Mouse (Mus musculus) kidney, postnatal 14 days (tissue): Measurements from ENCODE around the gene Rabif.
"Not testable (repeated sequence)": the region's sequence is repeated elsewhere in the genome, so short reads cannot be mapped to it uniquely, and the experiment has no call there.

Source experiments
- DNase-seq: peaks from one replicate; pipeline ENCODE4 v3.0.0; 2022; ENCODE audit warnings: mixed read lengths

Rabif gene

GRCm38 (mm10) chr1:134494428-134495215 lies at the start of gene Rabif:
TSS of gene Rabif (plus strand) at chr1:134494648.
- peak; percentile 100 for DNase-seq

DNA sequence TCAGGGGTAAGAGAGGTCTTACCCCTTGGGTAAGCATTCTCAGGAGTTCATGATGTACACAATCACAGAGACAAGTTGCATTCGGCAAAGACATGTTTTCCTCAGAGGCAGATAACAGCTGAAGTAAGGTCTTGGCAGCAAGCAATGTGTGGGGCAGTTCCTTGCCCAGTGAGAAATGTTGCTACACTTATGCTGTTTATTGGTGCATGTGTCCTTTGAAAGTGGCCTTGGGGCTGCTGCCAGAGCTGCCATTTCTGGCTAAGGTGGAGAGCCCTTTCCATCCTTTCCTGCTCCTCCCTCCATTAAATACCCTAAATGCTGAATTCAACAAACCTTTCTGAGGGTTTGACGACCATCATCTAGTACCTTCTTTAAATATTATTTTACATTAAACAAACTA lies 49.0 kb upstream of the Rabif start:
- DNase-seq: no peak

- DNase-seq: not testable (repeated sequence)
These were observed 45.9 kb upstream of the Rabif start for GRCm38 (mm10) chr1:134448537-134448936.

DNA sequence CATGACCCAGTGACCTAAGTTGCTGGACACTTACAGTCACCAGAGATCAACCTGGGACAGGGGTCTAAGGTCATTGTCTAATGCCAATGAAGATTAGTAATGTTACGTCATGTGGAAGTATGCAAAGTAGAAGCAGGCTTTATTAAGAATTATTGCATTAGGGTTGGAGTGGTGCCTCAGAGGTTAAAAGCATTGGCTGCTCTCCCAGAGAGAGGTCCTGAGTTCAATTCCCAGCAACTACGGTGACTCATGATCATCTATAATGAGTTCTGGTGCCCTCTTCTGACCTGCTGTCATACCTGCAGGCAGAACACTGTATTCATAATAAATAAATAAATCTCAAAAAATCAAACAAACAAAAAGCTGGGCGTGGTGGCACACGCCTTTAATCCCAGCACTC lies 44.2 kb upstream of the Rabif start:
- DNase-seq: no peak

- peak; percentile 55 for DNase-seq
These were observed 43.5 kb upstream of the Rabif start for GRCm38 (mm10) chr1:134450986-134451385.

GRCm38 (mm10) chr1:134454904-134455824 lies 39.3 kb upstream of the Rabif start, which contains the start of gene Klhl12:
TSS of gene Klhl12 (plus strand) at chr1:134455531.
- DNase-seq: peak; percentile 97

DNA sequence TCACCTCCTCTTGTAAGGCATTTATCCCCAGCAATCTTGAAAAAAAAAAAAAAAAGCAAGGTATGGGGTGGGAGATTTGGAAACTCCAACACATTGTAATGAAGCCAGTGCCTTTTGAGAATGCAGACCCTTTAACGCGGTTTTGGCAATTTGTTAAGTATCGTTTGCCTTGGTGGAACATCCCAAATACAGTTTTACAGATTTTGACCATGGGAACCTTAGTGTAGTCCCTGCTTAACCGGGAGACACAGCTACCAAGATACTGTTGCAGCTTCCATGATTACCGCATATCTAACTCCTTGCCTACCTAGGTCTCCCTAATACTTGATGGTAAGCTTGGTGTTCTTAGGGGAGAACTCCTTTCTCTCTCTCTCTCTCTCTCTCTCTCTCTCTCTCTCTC lies 38.4 kb upstream of the Rabif start:
- no peak for DNase-seq

- DNase-seq: no peak
These were observed 36.2 kb upstream of the Rabif start for GRCm38 (mm10) chr1:134458139-134458727.

GRCm38 (mm10) chr1:134460294-134461284 lies 33.9 kb upstream of the Rabif start:
- no peak for DNase-seq

GRCm38 (mm10) chr1:134484623-134485022 lies 9.8 kb upstream of the Rabif start:
- no peak for DNase-seq

GRCm38 (mm10) chr1:134490903-134491801 lies 3.3 kb upstream of the Rabif start:
- DNase-seq: no peak

DNA sequence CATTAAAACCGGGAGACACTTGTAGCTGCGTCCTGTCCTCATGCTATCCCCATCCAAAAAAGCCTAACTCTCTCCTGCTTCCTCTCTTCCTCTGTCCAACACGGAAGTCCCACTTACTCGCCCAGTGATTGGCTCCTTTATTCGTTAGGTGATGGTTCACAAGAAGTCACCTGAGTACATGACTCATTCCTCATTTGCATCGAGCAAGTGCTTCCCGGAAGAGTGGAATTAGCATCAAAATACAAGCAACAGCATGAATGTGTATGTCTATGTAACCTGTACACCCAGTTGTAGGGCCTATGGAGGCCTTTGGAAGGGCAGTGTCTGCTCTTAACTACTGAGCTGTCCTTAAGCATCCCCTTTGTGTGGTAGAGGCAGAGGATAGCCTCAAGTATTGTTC lies 2.2 kb upstream of the Rabif start:
- no peak for DNase-seq

DNA sequence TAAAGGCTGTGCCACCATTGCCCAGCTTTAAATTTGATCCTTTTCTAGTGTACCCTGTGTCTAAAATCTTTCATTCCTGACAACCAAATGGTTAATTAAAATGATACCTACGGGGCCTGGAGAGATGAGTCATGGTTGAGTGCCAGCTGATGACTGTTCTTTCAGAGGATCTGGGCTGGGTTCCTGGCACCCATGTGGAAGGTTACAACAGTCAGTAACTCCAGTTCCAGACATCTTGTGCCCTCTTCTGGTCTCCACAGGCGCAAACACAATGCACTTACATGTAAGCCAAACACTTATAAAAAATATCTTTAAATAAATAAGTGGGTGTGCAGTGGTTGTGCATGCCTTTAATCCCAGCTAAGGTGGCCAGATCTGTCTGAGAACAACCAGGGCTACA lies 952 bp upstream of the Rabif start:
- no peak for DNase-seq

DNA sequence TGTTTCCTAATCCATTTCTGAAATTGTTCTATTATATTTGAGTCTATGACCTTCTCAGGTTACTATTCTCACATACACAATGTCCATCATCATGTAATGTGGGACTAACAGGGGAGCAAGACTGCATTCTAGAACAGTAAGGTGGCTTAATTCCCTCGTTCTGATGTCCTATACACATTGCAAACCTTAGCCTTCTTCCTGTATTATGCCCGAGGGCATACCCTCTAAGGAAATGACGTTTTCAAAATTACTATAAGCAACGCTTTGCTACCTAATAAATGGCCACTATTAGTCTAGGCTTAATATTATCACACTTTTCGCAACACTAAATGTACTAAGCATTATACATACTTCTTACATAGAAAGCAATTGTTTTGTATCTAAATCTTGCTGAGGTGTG lies 492 bp upstream of the Rabif start:
- no peak for DNase-seq

DNA sequence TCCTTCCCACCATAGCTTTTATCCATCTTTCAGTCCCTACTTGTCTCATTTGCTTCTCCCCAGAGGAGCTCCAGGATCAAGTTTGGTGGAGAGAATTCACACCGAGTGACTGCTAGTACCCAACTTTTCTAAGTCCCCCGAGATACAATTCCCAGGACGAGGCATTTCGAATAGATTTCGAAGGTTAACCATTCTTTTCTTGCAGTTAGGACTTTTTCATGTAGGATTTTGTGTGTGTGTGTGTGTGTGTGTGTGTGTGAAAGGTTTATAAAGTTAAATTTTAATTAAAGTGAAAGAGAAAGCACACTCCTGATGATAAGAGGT lies 730 bp downstream of the Rabif start:
- no peak for DNase-seq

- DNase-seq: peak; percentile 27
These were observed 1.5 kb downstream of the Rabif start for GRCm38 (mm10) chr1:134495991-134496390.

- DNase-seq: no peak
These were observed 6.5 kb downstream of the Rabif start for GRCm38 (mm10) chr1:134500916-134501315.

DNA sequence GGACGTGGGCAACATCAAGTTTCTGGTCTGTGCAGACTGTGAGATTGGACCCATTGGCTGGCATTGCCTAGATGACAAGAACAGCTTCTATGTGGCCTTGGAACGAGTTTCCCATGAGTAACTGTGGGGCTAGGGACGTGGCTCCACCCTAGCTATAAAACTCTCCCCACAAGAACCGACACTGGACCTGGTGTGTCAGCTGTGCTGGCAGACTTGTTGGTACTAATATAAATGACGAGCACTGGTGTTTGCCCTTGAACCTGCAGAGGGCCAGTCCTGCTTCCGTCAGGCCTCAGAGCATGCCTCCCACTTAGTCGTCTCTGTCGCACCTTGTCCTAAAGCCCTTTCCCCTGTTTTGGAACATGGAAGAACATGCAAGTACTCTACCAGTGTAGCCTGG lies 11.8 kb downstream of the Rabif start:
- DNase-seq: no peak

- DNase-seq: no peak
These were observed 15.6 kb downstream of the Rabif start for GRCm38 (mm10) chr1:134510018-134510417.

- no peak for DNase-seq
These were observed 17.7 kb downstream of the Rabif start for GRCm38 (mm10) chr1:134512183-134512582.

- DNase-seq: no peak
These were observed 18.1 kb downstream of the Rabif start for GRCm38 (mm10) chr1:134512584-134512983.
